Mouse (Mus musculus) embryonic facial prominence, embryonic 14.5 days (tissue): ENCODE results near the gene Pitpna. TPM values are rescaled to one million over a fixed set of nuclear protein-coding genes. Genes with fewer than 3 reads are reported as not detected.

Experiments
- ATAC-seq: fragments of 200-750 bp; cut with Nextera tagmentation; 2 replicates; pipeline ENCODE4 v1.8.0; 2017; ENCODE audit warnings: low read depth, moderate number of reproducible peaks, moderate TSS enrichment
- DNase-seq: peaks from one replicate; pipeline ENCODE4 v3.0.0-alpha.2; 2015; ENCODE audit warnings: low spot score
- H3K27ac ChIP-seq: fragments of 300-500 bp; sonication (generic); replicated peaks from 2 replicates; pipeline ENCODE4 v1.5.1; 2014; ENCODE audit warnings: low read depth, mild to moderate bottlenecking, low read length, moderate library complexity
- H3K27me3 ChIP-seq: fragments of 300-500 bp; sonication (generic); replicated peaks from 2 replicates; pipeline ENCODE4 v1.6.1; 2014; ENCODE audit warnings: low read length; ENCODE audit not compliant: control insufficient read depth, insufficient read depth
- H3K36me3 ChIP-seq: fragments of 300-500 bp; sonication (generic); 2 replicates; pipeline ENCODE4 v1.6.1; 2014; ENCODE audit warnings: low read length, mixed read lengths; ENCODE audit not compliant: control insufficient read depth, insufficient read depth
- H3K4me1 ChIP-seq: fragments of 300-500 bp; sonication (generic); 2 replicates; pipeline ENCODE4 v1.6.1; 2014; ENCODE audit warnings: antibody characterized with exemption, low read length; ENCODE audit not compliant: control insufficient read depth, insufficient read depth
- H3K4me2 ChIP-seq: fragments of 300-500 bp; sonication (generic); 2 replicates; pipeline ENCODE4 v1.6.1; 2014; ENCODE audit warnings: low read depth, mild to moderate bottlenecking, low read length, moderate library complexity, mixed read lengths
- H3K4me3 ChIP-seq: fragments of 300-500 bp; sonication (generic); 2 replicates; pipeline ENCODE4 v1.5.1; 2014; ENCODE audit warnings: low read depth, mild to moderate bottlenecking, low read length
- H3K9ac ChIP-seq: fragments of 300-500 bp; sonication (generic); 2 replicates; pipeline ENCODE4 v1.6.1; 2014; ENCODE audit warnings: low read depth, mild to moderate bottlenecking, low read length, moderate library complexity, mixed read lengths
- H3K9me3 ChIP-seq: fragments of 300-500 bp; sonication (generic); 2 replicates; pipeline ENCODE4 v1.6.1; 2016; ENCODE audit warnings: low read length; ENCODE audit not compliant: control insufficient read depth
- WGBS: fragments of 180-500 bp; shearing (Covaris S2); extraction: QIAGEN DNeasy Blood & Tissue Kit; methylation state at CpG from one replicate; pipeline ENCODE4 v1.1.7; 2014; 5-methylcytosine and 5-hydroxymethylcytosine counted together
- polyA plus RNA-seq: library from polyadenylated mRNA; unstranded; fragments of >200 nt; fragmentation: Nextera tagmentation; extraction: Ambion mirVana; gene quantifications from 2 replicates; pipeline ENCODE4 v1.2.1, GENCODE M21; 2014

The Pitpna gene
- polyA plus RNA-seq, 1 experiment from 2014 or later = 86.3 TPM

- H3K4me1 ChIP-seq = no peaks in the 10 kb centered on the region
- H3K4me2 ChIP-seq = no peak overlapping the region
- no peak overlapping the region for H3K9ac ChIP-seq
- no peak for ATAC-seq
- no peaks in the 10 kb centered on the region for H3K27me3 ChIP-seq
- no peak overlapping the region for H3K27ac ChIP-seq
- 72% methylated on average over 14 of the region's 14 CpGs for WGBS
- no peaks in the 10 kb centered on the region for H3K36me3 ChIP-seq
- H3K9me3 ChIP-seq = no peaks in the 10 kb centered on the region
- no peak overlapping the region for H3K4me3 ChIP-seq
- DNase-seq = no peak
Observed at GRCm38 (mm10) chr11:75560530-75561409, 27.1 kb upstream of the Pitpna start.

DNA sequence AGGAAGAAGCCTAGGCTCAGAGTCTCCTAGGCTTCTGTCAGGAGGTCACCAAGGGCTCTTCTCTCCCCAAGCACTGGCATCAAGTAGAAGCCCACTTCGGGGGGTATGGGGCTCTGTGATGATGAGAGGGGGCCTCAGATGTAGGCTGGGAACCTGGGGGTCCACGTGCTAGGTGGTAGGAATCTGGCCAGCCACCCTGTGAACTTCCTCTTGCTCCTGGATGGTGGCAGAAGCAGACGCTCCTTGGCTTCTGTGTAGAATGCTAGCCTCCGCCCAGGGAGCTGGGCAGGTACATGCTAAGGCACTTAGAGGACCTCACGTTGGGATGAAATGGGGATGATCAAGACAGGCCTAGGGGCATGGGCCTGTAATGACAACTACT, 26.5 kb upstream of the Pitpna start:
- H3K4me2 ChIP-seq = no peak overlapping the region
- H3K9me3 ChIP-seq = no peaks in the 10 kb centered on the region
- H3K27ac ChIP-seq = no peak overlapping the region
- ATAC-seq = no peak
- no peak for DNase-seq
- H3K4me1 ChIP-seq = no peaks in the 10 kb centered on the region
- H3K9ac ChIP-seq = no peak overlapping the region
- no peak overlapping the region for H3K4me3 ChIP-seq
- no peaks in the 10 kb centered on the region for H3K36me3 ChIP-seq
- no peaks in the 10 kb centered on the region for H3K27me3 ChIP-seq
- 83% methylated on average over 5 of the region's 5 CpGs for WGBS

GRCm38 (mm10) chr11:75562840-75563239, 25.1 kb upstream of the Pitpna start:
- WGBS = 87% methylated on average over 8 of the region's 8 CpGs
- Histone ChIP-seq H3K9me3 (no peaks in the 10 kb centered on the region), H3K27ac (no peak overlapping the region), H3K4me1 (no peaks in the 10 kb centered on the region), H3K4me2 (no peak overlapping the region), H3K9ac (no peak overlapping the region), H3K4me3 (no peak overlapping the region), H3K36me3 (no peaks in the 10 kb centered on the region), H3K27me3 (no peaks in the 10 kb centered on the region)
- ATAC-seq = no peak
- DNase-seq = no peak

GRCm38 (mm10) chr11:75563851-75564548, 23.9 kb upstream of the Pitpna start:
- Histone ChIP-seq H3K9me3 (no peaks in the 10 kb centered on the region), H3K36me3 (no peaks in the 10 kb centered on the region), H3K9ac (peak overlapping the region; percentile 19; the same call in 1 of the 2 replicates), H3K4me1 (no peaks in the 10 kb centered on the region), H3K27me3 (no peaks in the 10 kb centered on the region), H3K4me3 (no peak overlapping the region), H3K27ac (no peak overlapping the region), H3K4me2 (no peak overlapping the region)
- 66% methylated on average over 16 of the region's 18 CpGs for WGBS
- no peak for DNase-seq
- ATAC-seq = no peak

DNA sequence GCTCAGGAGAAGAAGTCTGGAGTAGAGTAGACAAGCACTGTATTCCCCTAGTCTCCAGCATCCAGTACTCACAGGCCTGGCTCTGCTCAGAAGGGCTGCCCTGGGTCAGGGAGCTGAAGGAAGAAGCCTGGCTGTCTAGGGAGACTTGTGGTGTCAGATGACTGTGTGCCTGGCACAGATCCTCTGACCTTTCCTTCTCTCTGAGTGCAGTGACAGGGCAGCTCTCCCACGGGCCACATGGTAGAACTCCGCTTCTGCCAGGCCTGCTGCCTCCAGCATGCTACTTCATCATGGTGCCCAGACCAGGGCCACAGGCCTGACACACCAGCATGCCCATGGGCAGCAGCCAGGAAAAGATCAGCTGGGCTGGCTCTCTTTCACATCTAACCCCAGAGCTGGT, 22.0 kb upstream of the Pitpna start:
- ATAC-seq (no peak), DNase-seq (no peak)
- Histone ChIP-seq H3K4me3 (no peak overlapping the region), H3K36me3 (no peaks in the 10 kb centered on the region), H3K4me2 (no peak overlapping the region), H3K9ac (no peak overlapping the region), H3K27me3 (no peaks in the 10 kb centered on the region), H3K4me1 (no peaks in the 10 kb centered on the region), H3K9me3 (no peaks in the 10 kb centered on the region), H3K27ac (no peak overlapping the region)
- WGBS = 58% methylated on average over 2 of the region's 2 CpGs

- no peak for ATAC-seq
- 69% methylated on average over 13 of the region's 13 CpGs for WGBS
- H3K9me3 ChIP-seq = no peaks in the 10 kb centered on the region
- no peak overlapping the region for H3K4me2 ChIP-seq
- no peak overlapping the region for H3K4me3 ChIP-seq
- no peaks in the 10 kb centered on the region for H3K4me1 ChIP-seq
- no peak overlapping the region for H3K9ac ChIP-seq
- DNase-seq = no peak
- H3K27me3 ChIP-seq = no peaks in the 10 kb centered on the region
- H3K27ac ChIP-seq = no peak overlapping the region
- no peaks in the 10 kb centered on the region for H3K36me3 ChIP-seq
Observed at GRCm38 (mm10) chr11:75566276-75567196, 21.4 kb upstream of the Pitpna start.

DNA sequence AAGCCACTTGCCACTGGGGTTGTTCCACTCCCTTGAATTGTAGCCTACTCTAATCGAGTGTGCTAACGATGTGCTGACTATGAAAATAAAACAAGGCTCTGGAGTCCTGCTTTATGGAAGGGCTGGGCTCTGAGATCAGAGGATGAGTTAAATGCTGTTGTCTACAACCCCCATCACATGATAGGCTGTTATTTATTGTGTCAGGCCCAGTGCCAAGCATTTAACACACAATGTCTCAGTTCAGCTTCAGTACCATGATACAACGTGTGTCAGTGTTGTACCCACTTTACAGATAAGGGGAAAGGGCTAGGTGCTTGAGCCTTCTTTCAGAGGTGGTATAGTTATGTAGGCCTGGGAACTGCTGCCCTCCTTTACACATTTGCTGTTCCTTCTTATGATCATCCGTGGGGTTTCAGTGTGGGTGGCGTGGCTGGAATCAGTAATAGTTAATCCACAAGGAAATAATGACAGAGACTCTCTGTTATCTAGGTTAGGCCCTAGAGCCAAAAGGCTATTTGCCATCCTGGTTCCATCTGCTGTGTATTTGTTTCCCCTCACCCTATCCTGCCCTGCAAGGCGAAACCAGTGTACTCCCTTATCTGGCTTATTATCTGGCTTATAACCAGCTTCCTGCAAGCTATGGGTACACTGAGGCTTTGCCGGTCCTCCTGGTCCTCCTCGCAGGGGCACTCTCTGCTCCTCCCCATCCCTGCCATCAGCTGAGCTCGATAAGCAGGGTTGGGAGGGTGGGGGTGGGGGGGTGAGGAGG, 20.4 kb upstream of the Pitpna start:
- DNase-seq (no peak), ATAC-seq (no peak)
- no peak overlapping the region for H3K9ac ChIP-seq
- H3K4me2 ChIP-seq = no peak overlapping the region
- H3K4me1 ChIP-seq = peaks cover 7% of the 10 kb centered on the region
- H3K36me3 ChIP-seq = no peaks in the 10 kb centered on the region
- H3K27me3 ChIP-seq = no peaks in the 10 kb centered on the region
- no peaks in the 10 kb centered on the region for H3K9me3 ChIP-seq
- 63% methylated on average over 9 of the region's 9 CpGs for WGBS
- no peak overlapping the region for H3K4me3 ChIP-seq
- H3K27ac ChIP-seq = no peak overlapping the region

DNA sequence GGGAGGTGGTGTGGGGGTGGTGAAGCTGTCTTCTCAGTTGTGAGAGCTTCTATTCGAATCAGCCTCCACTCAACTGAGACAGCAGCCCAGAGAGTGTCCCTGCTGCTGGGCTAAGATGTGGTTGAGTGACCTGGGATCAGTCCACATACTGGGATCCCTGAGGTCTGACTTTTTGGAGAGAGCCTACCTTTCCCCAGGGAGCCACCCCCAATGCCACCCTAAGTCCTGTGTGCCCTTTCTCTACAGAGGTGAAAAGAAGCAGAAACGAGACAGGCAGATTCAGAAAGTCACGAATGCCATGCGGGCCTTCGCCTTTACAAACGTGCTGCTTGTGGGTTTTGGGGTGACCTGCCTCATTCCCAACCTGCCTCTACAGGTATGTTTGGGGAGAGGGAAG, 19.8 kb upstream of the Pitpna start:
- no peak overlapping the region for H3K9ac ChIP-seq
- 81% methylated on average over 6 of the region's 6 CpGs for WGBS
- ATAC-seq (no peak), DNase-seq (no peak)
- no peak overlapping the region for H3K4me2 ChIP-seq
- H3K36me3 ChIP-seq = no peaks in the 10 kb centered on the region
- no peak overlapping the region for H3K27ac ChIP-seq
- no peaks in the 10 kb centered on the region for H3K27me3 ChIP-seq
- H3K4me3 ChIP-seq = no peak overlapping the region
- peaks cover 13% of the 10 kb centered on the region for H3K4me1 ChIP-seq
- H3K9me3 ChIP-seq = no peaks in the 10 kb centered on the region
